Mouse (Mus musculus) testis, adult 2 months (tissue): Measurements from ENCODE around the gene Sez6l. TPM values are rescaled to one million over a fixed set of nuclear protein-coding genes. Genes with fewer than 3 reads are reported as not detected.

Experiments used
- H3K27ac ChIP-seq: fragments of 200-500 bp; 2 replicates; pipeline ENCODE4 v1.5.1; 2012; ENCODE audit warnings: low read depth, low read length; ENCODE audit not compliant: control insufficient read depth, insufficient read depth
- H3K27me3 ChIP-seq: fragments of 200-500 bp; 2 replicates; pipeline ENCODE4 v1.6.1; 2012; ENCODE audit warnings: mild to moderate bottlenecking, low read length, moderate library complexity; ENCODE audit not compliant: control insufficient read depth, insufficient read depth
- H3K36me3 ChIP-seq: fragments of 200-500 bp; 2 replicates; pipeline ENCODE4 v1.6.1; 2012; ENCODE audit warnings: mild to moderate bottlenecking, low read length; ENCODE audit not compliant: control insufficient read depth, insufficient read depth
- H3K4me1 ChIP-seq: fragments of 200-500 bp; 2 replicates; pipeline ENCODE4 v1.6.1; 2012; ENCODE audit warnings: low read length; ENCODE audit not compliant: control insufficient read depth, insufficient read depth
- H3K4me3 ChIP-seq: fragments of 200-500 bp; 2 replicates; pipeline ENCODE4 v1.5.1; 2012; ENCODE audit warnings: low read depth, mild to moderate bottlenecking, low read length, moderate library complexity, mixed read lengths; ENCODE audit not compliant: control insufficient read depth
- CTCF ChIP-seq: fragments of 200-500 bp; IDR thresholded peaks from 2 replicates; pipeline ENCODE4 v1.5.1; 2012; ENCODE audit warnings: low read depth, mild to moderate bottlenecking, inconsistent platforms, low read length, moderate library complexity; ENCODE audit not compliant: control insufficient read depth, insufficient read depth, insufficient replicate concordance
- POLR2A ChIP-seq: fragments of 200-500 bp; IDR thresholded peaks from 2 replicates; pipeline ENCODE4 v1.6.1; 2012; ENCODE audit warnings: low read depth, mild to moderate bottlenecking, inconsistent platforms, low read length, moderate library complexity; ENCODE audit not compliant: control insufficient read depth
- polyA plus RNA-seq: library from polyadenylated mRNA; depleted of rRNA; stranded (reverse); fragments of >200 nt; gene quantifications from 2 replicates; pipeline ENCODE4 v1.2.3, GENCODE M21; 2012; rRNA removed

Gene Sez6l
- 6.9 and 7.8 TPM in 2 replicates for polyA plus RNA-seq

GRCm38 (mm10) chr5:112576993-112577670 lies at the start of gene Sez6l:
TSS of gene Sez6l (minus strand) at chr5:112577185.
- no peak for TF ChIP-seq CTCF
- TF ChIP-seq POLR2A = no peak
- Histone ChIP-seq H3K4me1 (peaks cover 3% of the 10 kb centered on the region; the same call in 1 of the 2 replicates), H3K27ac (no peak within 1 kb of the TSS), H3K4me3 (no peak within 1 kb of the TSS; the same call in 1 of the 2 replicates), H3K36me3 (no peaks in the 10 kb centered on the region), H3K27me3 (peaks cover 4% of the 10 kb centered on the region)

- Histone ChIP-seq H3K4me3 (peak overlapping the region; percentile 35), H3K36me3 (no peaks in the 10 kb centered on the region), H3K4me1 (peaks cover 6% of the 10 kb centered on the region; the same call in 1 of the 2 replicates), H3K27me3 (no peaks in the 10 kb centered on the region; the same call in 1 of the 2 replicates), H3K27ac (no peak overlapping the region)
- TF ChIP-seq CTCF (no peak), POLR2A (no peak)
Observed at GRCm38 (mm10) chr5:112625555-112626160, 48.7 kb upstream of the Sez6l start.

GRCm38 (mm10) chr5:112622946-112623345 lies 46.0 kb upstream of the Sez6l start:
- H3K36me3 ChIP-seq = no peaks in the 10 kb centered on the region
- TF ChIP-seq CTCF (no peak), POLR2A (no peak)
- H3K27me3 ChIP-seq = no peaks in the 10 kb centered on the region; the same call in 1 of the 2 replicates
- H3K4me1 ChIP-seq = peaks cover 4% of the 10 kb centered on the region; the same call in 1 of the 2 replicates
- no peak overlapping the region for H3K27ac ChIP-seq
- H3K4me3 ChIP-seq = no peak overlapping the region

- H3K36me3 ChIP-seq = no peaks in the 10 kb centered on the region
- no peak overlapping the region for H3K4me3 ChIP-seq
- H3K27me3 ChIP-seq = no peaks in the 10 kb centered on the region
- H3K4me1 ChIP-seq = peaks cover under 1% of the 10 kb centered on the region; the same call in 1 of the 2 replicates
- no peak overlapping the region for H3K27ac ChIP-seq
- TF ChIP-seq CTCF (no peak), POLR2A (no peak)
Observed at GRCm38 (mm10) chr5:112620256-112620655, 43.3 kb upstream of the Sez6l start.

- H3K36me3 ChIP-seq = no peaks in the 10 kb centered on the region
- H3K27me3 ChIP-seq = no peaks in the 10 kb centered on the region
- H3K27ac ChIP-seq = no peak overlapping the region
- no peak for TF ChIP-seq POLR2A
- no peak for TF ChIP-seq CTCF
- no peaks in the 10 kb centered on the region; the same call in 1 of the 2 replicates for H3K4me1 ChIP-seq
- no peak overlapping the region for H3K4me3 ChIP-seq
Observed at GRCm38 (mm10) chr5:112619344-112619743, 42.4 kb upstream of the Sez6l start.

GRCm38 (mm10) chr5:112617602-112618247 lies 40.7 kb upstream of the Sez6l start:
- Histone ChIP-seq H3K4me1 (no peaks in the 10 kb centered on the region; the same call in 1 of the 2 replicates), H3K27ac (no peak overlapping the region), H3K36me3 (no peaks in the 10 kb centered on the region), H3K4me3 (no peak overlapping the region), H3K27me3 (no peaks in the 10 kb centered on the region)
- no peak for TF ChIP-seq POLR2A
- TF ChIP-seq CTCF = no peak
